Mouse (Mus musculus) fat pad, adult 2 months (tissue): ENCODE data around the gene Chka.

ENCODE experiments used
- DNase-seq: peaks from one replicate; pipeline ENCODE4 v3.0.0-alpha.2; 2011; ENCODE audit warnings: low read depth, low spot score; ENCODE audit errors: extremely low read depth

Gene Chka

GRCm38 (mm10) chr19:3913692-3914091, 62.1 kb downstream of the Chka start:
- no peak for DNase-seq

DNA sequence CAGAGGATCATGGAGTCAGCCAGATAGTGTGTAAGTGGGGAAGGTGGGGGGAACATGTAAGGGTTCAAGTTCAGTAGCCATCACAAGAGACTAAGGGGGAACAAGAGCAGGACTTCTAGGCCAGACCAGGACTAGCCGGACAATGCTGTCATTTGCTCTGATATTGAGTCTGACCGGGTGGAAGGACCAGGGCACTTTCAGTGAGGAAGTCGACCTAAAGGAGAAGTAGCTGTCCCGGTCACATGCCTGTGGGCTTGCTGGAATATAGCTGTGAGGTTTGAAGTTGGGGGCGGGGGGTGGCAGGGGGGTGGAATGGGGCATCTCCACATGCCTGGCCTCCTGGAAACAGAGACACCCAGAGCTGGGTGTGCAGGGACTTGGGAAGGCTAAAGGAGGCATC, 63.0 kb downstream of the Chka start:
- DNase-seq: no peak

GRCm38 (mm10) chr19:3916727-3917126, 65.2 kb downstream of the Chka start:
- DNase-seq: no peak

GRCm38 (mm10) chr19:3919928-3920327, 68.4 kb downstream of the Chka start:
- no peak for DNase-seq

DNA sequence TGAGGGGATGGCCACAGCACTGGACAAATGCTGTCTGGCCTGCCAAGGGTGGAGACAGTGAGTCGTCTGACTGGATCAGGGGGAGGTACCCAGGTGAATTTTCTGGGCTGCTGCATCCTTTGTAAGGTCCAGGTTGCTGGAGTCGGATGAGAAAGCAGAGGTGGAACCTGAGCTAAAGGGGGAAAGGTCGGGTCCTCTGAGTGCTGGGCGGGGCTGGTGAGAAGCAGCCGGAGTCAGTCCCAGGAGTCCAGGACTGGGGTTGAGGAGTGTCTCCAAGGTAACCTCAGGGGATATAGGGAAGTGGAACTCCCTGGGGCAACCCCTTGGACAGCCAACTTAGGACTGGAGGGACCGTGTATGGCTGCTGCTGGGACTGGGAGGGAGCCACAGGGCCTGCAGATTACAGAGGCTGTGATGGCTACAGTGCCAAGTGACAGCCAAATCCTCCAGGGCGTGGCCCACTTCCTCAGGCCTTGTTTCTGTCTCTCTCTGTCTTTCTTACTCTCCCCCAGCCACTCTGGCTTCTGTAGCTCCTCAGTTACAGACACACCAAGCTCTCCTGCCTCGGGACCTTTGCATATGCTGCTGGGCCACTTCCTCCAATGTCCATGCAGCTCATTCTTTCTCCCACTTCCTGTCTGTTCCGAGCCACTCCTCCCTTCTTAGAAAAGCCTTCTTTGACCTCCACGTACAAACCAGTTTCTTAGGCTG, 71.2 kb downstream of the Chka start:
- no peak for DNase-seq

DNA sequence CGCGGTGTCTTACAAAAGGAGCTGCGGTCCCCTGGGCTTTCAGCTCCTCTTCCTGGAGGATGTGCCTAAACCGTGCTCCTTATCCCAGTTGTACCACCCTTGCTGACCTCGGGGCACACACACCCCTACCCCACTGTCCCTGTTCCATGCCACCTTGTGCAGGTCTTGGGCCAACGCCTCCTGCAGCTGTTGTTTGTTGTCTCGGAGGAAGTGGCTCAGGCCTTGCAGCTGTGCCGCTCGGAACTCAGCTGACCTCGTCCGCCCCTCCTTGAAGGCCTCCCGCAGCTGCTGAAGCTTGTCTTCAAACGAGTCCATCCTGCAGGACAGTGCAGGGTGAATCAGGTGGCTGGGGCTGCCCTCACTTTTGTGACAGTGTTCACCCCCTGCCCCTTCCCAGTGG, 72.0 kb downstream of the Chka start:
- no peak for DNase-seq

DNA sequence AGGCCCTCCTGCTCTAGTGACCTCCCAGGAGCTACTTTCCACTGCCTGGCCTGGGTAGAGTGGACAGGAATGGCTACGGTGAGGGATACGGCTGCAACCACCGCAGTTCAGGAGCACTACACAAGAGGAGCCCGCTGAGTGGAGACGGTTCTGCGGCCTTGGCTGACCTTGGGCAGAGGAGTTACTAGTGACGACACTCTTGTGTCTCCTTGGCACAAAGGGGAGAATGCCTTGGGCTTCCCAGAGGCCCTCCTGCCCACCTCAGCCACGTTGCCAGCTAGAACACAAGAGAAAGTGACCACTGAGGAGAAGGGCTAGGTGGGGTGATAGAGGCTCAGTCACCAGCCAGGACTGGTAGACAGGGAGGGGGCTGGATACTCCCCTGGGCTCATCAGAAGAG, 72.6 kb downstream of the Chka start:
- no peak for DNase-seq

GRCm38 (mm10) chr19:3924868-3925267, 73.3 kb downstream of the Chka start:
- DNase-seq: no peak

DNA sequence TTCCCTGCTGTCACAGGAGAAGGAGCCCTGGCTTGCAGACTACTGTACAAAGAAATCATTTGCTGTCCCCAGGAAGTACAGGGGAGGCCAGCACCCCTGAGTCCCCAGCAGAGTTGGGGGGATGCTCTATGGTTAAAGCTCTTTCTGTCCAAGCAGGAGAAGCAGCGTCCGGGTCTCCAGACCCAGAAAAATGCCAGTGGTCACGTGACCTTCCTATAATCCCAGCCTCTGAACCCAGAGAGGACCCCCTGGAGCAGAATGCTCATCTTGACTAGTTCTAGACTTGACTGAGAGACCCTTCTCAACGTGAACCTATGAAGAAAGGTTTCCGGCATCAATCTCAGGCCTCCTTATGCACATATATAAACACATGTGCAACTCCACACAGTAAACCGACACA, 74.3 kb downstream of the Chka start:
- DNase-seq: no peak

- DNase-seq: no peak
These were observed 74.7 kb downstream of the Chka start for GRCm38 (mm10) chr19:3926279-3926678.

GRCm38 (mm10) chr19:3926685-3927084, 75.1 kb downstream of the Chka start:
- no peak for DNase-seq

GRCm38 (mm10) chr19:3927989-3928388, 76.4 kb downstream of the Chka start:
- DNase-seq: no peak

DNA sequence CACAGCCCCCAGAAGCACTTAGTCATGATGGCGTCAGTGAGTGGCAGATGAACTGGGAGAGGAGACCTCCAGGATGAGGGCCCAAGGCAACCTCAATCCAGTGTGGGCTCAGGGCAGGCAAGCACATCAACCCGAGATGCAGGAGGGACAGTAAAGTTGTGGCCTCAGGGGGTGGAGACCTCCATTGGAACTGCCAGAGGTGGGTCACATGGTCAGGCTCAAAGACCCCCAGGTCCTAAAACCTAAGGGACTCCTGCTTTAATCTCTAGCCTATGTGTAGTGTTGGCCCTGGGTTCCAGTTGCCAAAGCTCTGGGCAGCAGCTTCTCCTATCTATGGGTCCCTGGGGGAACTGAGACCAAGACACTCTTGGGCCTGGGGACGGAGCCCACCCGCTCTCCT, 77.2 kb downstream of the Chka start:
- DNase-seq: no peak

DNA sequence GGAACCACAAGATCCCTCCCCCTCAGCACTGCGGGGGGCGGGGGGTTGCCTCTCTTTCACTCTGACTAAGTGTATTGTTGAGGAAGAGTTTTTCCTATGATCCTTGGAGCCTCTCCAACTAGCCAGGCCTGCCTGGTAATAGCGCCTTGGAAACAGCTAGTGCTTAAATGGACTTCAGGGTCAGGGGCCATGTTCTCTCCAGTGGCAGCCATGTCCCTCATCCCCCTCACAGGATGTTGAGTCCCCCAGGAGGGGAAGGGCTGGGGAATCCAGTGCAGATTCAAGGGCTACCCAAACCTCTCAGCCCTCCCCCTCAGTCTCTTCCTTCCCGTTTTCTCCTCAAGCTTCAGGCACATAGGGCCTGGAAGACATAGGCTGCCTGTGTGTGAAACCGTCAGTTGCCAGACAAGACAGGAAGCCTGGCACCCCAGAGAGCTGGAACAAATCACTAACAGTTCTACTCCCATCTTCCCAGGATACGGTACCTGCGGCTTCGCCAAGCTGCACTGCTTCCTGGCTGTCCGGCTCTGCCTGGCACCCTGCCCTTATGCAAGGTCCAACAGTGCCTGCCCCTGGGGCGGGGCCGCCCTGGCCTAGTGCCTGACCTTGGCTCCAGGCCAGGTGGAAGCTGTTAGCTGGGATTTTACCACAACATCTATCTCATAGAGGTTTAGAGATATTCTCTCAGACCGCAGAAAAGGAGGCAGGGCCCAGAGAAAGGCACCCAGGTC, 77.8 kb downstream of the Chka start, which contains the start of gene Aldh3b1:
Gene Aldh3b1, minus strand, starts transcription at position 598 of the 731 bp plus-strand sequence.
- no peak for DNase-seq

DNA sequence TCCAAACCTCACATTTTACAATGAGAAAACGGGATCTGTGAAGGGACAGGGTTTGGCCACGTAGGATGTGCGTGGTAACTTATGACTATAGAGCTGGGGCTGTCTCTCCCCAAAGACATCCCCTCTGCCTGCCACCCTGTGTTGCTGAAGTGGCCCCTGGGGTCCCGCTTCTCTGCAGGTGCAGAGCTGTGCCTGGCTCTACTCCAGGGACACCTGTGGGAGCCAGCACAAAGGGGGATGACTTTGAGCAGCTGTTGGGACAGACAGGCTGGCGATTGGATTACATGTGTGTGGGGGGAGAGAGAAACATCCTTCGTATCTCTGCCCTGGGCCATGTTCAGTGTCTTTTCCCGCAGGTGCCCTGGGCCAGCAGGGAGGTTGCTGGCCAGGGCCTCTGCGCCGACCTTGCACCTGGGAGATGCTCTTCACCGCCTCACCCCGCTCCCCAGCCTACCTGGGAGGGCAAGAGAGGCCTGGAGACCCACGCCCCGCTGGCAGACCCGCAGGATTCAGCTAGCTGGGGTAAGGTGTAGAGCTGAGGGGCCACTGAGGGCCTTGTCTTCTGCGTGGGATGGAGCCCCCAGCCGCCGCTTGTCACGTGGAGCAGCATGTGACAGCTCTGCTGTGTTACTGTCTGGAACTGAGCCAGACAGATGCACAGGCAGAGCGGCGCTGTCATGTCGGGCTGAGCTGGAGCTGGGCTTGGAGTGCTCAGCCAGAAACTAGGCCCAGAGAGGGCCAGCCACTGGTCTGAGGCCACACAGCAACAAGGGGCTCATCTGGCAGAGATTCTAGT, 78.9 kb downstream of the Chka start:
- no peak for DNase-seq

- no peak for DNase-seq
These were observed 80.1 kb downstream of the Chka start for GRCm38 (mm10) chr19:3931716-3932115.

- DNase-seq: no peak
These were observed 83.7 kb downstream of the Chka start, which contains the start of gene Unc93b1 for GRCm38 (mm10) chr19:3935032-3935895. Gene Unc93b1, plus strand, starts transcription at chr19:3935186.

GRCm38 (mm10) chr19:3935896-3936850, 84.6 kb downstream of the Chka start:
- DNase-seq: no peak

DNA sequence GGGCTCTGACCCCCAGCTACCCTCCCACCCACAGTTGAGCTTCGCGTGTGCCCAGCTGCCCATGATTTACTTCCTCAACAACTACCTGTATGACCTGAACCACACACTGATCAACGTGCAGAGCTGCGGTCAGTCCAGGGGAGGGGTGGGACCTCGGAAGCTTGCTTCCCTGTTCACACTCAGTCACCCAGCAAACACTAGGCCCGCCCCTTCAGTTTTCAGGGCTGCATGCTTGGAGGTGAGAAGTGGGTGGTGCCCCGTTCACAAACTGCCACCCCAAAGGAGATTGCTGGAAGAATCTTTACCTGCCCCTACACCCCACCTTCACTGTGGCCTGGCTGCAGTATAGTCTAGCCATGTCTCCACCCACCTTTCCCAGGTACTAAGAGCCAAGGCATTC, 90.7 kb downstream of the Chka start:
- DNase-seq: no peak
